Mouse (Mus musculus) heart, postnatal 36 days (tissue): ENCODE measurements around the gene Gpr161. TPM values are rescaled to one million over a fixed set of nuclear protein-coding genes. Genes with fewer than 3 reads are reported as not detected.

ENCODE experiments used
- total RNA-seq, 2 experiments: library from RNA; stranded (reverse); gene quantifications; 2 replicates each; pipeline ENCODE4 v1.2.3; 2021

The Gpr161 gene
- total RNA-seq, 2 experiments from 2014 or later = 1.3 to 1.8 TPM

Other genes starting within 250 kb of the Gpr161 start
- gene Tbx19, start 135.0 kb upstream of the Gpr161 start, total RNA-seq = not detected
- gene Sft2d2, start 101.4 kb upstream of the Gpr161 start, total RNA-seq = 10 to 100 TPM; 14.8 to 17.2 TPM
- 10 to 100 TPM; 34.0 to 38.0 TPM for gene Tiprl, start 58.8 kb upstream of the Gpr161 start, total RNA-seq
- 100 to 1,000 TPM; 104 to 106 TPM for gene Dcaf6, start 164.7 kb downstream of the Gpr161 start, total RNA-seq
- 100 to 1,000 TPM; 580 to 663 TPM for gene Mpc2, start 164.8 kb downstream of the Gpr161 start, total RNA-seq
- gene Adcy10, start 189.4 kb downstream of the Gpr161 start, total RNA-seq = not detected